Mouse (Mus musculus): ENCODE results near the gene Tec. TPM values are rescaled to one million over a fixed set of nuclear protein-coding genes. Genes with fewer than 3 reads are reported as not detected.

The Tec gene
- total RNA-seq, 2 experiments from 2014 or later, result 2.0 to 2.7 TPM

DNA sequence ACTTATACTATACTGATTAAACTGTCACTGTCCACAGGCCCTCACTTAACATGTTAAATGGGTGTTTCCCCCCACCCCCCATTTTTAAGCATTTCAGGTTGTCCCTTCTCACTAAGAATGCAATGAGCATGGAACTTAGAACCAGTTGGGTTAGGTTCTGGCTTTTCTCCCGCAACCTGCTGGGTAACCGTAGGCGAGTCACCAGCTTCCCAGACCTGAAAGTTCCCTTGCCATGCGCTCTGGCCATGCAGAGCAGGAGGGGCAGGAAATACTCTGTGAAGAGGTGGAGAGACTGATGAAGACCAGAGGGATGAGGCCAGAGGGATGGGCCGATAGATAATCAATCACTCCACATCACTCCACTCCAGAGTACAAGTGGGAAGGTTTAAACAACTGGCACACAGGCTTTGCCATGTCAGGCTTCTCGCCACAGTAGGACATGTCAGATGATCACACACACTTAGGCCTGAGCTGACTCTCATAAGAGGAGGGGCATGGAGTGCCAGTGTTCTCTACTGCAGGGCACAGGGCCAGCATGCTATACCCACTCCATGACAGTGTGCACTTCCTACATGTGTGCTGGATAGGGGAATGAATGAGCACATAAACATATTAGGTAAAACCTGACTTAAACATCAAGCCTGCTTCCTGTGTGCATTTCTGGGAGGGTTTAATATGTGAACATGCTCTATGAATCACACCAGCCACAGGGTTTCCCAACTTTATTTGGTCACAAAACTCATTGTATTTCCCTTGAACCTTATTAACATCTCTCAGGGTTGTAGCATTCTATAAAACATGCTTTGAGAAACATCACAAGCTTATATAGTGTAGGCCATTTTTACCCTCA lies 13.9 kb downstream of the Tec start:
- DNase-seq (ENCODE audit: low spot score), result no peak

DNA sequence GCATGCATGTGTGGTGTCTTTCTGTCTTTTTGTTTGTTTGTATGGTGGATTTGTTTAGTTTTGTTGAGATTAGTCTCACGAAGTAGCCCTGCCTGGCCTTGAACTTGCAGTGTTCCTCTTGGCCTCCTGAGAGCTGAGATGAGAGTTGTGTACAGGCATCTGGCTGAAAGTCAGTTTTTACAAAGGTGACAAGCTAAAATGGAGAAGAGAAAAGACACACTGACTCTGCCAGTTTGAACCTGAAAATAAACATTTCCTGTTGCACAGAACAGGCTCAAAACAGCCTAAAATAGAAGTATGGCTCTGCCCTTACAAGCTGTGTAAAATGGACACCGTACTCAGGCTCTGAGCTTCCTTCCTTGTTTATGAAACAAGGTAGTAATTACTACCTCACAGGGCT lies 14.9 kb downstream of the Tec start:
- DNase-seq (ENCODE audit: low spot score), result no peak

DNA sequence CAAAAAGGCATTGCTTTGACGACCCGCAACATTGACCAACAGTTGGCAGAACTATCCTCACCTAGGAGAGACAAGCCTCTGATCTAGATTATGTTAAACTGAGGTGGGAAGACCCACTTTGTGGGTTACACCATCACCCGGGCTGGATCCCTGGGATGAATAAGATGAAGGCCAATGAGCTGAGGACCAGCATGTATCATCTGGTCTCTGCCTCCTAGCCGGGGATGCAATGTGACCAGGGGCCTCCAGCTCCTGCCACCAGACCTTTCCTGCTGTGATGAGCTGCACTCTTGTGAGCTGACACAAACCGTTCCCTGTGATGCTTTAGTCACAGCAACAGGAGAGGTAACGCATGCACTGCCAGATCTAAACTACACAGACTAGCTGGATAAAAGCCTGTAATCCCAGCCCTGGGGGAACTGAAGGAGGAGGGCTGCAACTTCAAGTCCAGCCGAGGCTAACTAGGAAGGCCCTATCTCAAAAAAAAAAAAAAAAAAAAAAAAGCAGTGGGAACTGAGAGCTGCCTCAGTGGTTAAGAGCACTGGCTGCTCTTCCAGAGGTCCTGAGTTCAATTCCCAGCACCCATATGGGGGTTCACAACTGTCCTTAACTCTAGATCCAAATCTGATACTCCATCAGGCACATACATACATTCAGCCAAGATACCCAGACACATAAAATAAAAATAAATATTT lies 15.8 kb downstream of the Tec start:
- no peak for DNase-seq (ENCODE audit: low spot score)

DNA sequence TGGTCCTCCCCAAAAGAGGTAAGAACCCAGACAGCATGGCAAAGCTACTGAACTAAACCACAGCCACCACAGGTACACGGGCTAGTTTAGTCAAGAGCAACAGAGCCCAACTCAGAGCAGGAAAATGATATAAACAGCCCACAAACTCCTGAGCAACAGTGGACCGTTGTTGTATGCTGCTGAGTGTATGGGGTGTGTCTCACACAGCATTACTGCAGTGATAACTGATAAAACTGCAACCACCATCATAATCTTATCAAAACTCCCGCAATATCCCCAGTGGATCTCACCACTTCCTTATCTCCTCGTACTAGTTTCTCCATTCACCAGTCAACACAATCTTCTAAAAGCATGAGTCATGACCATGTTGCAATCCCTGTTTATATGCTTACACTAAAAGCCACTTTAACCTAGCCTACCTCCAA lies 16.6 kb downstream of the Tec start:
- no peak for DNase-seq (ENCODE audit: low spot score)

DNA sequence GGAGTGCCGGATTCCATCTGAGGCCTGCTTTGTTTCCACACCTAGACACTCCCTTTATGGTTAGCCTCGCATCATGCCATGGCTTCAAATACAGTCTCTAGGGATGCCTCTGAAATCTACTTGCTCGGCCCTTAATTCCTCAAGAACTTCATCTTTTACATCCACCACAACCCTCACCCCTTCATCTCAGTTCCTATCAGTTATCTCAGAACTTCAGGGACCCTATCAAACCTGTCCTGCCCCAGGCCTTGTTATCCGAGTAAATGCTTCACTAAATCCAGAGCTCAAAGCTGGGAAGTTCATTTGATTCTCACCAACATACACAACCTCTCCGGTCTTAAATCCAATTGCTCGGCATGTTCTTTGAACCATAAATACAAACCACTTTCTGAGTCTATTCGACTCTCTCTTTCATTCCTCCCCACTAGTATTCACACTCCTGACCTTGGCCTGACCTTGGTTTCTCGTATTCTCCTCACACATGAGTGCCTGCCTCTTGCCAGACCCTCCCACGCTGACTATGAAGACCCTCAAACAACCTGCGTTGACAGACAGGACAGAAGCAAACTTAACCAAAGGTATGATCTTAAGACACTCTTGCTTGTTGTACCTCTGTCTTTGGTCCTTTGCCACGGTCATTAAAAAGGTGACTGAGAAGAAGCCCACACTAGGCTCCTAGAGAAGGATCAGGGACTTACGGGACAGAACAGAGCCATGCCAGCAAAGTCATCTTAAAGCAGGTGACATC lies 17.2 kb downstream of the Tec start:
- DNase-seq (ENCODE audit: low spot score), result no peak

DNA sequence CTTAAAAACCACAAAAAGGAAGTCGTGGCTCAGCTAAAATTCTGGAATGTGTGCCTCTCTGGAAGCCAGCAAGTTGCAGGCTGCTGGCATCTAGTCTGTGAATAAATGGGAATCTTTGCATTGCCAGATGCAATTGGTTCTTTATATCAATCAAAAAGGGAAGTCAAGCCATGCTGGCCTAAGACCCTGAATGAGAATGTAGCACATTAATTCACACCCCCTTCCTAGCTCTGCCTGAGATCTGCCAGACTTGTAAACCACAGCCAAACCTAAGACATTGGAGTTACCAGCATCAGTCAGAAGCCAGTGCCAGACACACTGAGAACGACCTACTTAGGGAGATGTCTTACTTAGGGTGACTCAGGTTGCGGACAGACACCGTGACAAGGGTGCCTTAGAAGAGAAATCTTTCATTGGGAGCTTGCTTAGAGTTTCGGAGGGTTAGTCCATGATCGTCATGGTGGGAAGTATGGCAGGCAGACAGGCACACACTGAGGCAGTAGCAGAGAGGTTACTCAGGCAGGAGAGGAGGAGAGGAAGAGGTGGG lies 19.3 kb downstream of the Tec start:
- DNase-seq (ENCODE audit: low spot score), result no peak

DNA sequence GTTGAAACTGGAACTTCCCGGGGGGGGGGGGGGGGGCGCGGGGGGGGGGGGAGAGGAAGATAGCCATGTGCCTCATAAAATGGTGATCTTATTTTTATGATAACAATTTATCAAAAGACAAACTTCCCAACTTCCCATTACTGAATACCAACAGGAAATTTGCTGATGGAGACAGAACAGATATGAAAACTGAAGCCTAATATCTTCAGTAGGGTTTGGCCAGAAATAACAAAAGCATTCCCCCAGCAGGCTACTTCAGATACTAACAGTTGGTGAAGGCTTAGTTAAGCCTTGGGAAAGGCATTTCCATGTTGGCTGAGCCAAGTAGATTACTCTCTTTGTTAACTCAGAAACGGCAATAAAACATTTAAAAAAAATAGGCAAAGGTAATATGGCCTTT lies 21.6 kb downstream of the Tec start:
- no peak for DNase-seq (ENCODE audit: low spot score)

DNA sequence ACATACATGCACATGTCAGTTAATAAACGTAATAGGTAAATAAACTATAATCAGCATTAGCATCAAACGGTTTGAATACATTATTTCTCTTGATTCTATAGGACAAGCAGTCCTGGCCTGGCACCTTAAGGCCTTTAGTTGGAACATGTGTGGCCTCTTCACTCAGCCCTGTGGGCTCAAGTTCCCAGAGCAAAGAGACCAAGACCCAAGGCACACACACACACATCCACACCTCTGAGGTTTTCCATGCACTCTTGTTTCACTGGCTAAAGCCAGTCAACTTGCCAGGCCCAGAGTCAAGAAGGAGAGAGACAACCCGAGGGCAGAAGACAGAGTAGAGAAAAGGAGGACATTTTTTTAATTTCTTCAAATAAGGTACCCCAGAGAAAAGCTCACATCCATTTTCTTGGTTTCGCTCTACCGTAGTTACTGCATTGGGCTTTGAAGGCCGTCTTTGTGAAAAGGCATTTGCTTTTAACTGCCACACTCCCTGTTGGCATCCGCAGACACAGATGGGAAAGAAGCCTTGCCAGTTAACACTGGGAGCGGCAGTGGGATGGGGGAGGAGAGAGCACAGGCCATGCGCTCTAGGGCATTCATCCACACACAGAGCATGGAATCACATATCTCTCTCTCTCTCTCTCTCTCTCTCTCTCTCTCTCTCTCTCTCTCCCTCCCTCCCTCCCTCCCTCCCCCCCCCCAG lies 22.2 kb downstream of the Tec start:
- DNase-seq (ENCODE audit: low spot score), result no peak

DNA sequence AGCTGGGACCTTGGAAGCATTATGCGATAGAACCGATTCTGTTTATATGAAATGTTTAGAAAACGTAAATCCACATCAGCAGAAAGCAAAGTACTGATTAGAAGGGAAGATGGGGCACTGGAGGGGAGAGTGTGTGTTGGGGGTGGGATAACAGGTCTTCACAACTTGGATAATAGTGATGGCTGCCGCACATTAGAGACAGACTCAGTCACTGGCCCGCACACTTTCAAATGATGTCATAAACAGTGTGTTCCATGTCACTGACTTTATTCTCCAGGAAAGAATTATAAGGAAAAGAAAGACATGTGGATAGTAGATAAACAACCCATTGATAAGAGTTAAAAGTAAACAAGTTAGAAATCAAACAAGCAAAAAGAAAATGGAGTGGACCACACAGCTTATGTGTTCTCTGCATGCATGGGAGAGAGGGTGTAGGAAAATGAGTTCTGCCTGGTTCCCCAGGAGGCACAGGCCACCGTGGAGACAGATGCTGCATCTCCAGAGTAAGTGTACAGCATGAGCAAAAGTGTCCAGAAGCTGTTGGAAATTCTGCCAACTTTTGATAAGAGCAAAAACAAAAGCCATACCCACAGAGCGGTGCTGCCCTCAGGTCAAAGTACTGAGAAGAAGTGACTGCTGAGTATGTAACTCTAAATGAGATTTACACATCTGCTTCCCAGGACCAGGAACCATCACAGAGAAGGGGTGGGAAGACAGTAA lies 23.3 kb downstream of the Tec start:
- DNase-seq (ENCODE audit: low spot score), result no peak

DNA sequence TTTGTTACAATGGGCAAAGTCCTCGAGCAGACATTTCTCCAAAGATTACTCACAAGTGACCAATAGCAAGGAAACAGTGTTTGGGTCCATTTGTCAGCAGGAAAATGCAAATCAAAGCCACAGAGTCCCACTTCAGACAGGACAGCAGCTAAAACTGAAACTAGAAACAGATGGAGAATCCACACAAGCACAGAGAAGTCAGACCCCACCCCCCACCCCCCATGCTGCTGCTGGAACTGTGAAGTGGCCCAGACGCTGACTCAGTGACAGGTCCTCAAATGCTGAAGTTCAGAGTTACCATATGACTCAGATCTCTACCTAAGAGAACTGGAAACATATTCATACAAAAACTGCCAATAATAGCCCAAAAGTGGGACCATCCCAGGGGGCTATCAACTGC lies 24.0 kb downstream of the Tec start:
- no peak for DNase-seq (ENCODE audit: low spot score)

DNA sequence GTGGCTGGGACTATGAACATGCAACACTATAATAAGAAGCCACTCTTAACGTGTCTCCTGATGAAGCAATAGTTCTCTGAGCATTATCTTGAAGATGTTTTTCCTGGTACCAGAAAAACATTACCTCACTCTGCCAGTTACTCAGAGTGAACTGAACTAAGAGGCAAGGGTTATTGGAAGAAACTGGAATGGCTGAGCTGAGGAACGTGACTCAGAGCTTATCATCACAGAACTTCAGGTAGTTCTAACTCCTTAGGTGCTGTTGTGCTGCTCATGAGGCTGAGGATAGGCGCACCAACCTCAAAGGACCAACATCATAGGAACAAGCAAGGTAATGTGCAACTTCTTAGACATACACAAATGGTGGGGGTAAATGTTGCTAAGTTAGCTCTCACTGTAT lies 28.6 kb downstream of the Tec start:
- no peak for DNase-seq (ENCODE audit: low spot score)

DNA sequence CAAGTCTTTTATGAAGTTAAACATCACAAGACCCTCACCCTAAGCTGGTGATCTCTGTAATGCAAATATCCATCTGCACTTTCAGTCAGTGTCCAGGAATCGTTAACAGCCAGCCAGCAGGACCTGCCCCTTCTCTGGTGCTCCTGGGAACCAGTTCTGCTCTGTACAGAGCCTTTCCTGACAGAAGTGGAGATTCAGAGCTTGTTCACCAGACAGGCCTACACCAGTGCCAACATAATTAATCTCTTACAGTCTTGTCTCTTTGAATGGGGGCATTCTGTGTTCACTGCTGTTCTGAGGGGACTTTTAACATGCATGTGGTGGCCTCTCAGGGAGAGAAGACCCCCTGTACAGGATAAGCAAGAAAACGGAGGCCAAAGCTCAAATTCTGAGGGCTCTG lies 29.3 kb downstream of the Tec start:
- no peak for DNase-seq (ENCODE audit: low spot score)

DNA sequence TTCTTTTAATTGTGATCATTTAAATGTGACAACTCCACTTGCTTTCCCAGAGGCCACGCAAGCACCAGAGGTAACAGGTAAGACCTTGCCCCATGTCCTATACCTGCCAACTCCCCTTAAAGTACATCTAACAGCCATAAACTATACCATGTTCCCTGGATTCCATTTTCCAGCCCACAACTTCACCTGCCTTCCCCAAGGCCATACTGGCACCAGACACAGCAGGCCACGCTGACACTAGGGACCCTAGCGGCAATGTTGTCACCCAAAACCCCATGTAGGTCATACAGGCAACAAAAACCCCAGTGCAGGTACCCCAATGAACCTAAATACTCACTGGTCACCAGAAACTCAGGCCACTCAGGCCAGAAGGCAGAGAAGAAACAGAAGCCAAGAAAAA lies 32.6 kb downstream of the Tec start:
- DNase-seq (ENCODE audit: low spot score), result no peak

DNA sequence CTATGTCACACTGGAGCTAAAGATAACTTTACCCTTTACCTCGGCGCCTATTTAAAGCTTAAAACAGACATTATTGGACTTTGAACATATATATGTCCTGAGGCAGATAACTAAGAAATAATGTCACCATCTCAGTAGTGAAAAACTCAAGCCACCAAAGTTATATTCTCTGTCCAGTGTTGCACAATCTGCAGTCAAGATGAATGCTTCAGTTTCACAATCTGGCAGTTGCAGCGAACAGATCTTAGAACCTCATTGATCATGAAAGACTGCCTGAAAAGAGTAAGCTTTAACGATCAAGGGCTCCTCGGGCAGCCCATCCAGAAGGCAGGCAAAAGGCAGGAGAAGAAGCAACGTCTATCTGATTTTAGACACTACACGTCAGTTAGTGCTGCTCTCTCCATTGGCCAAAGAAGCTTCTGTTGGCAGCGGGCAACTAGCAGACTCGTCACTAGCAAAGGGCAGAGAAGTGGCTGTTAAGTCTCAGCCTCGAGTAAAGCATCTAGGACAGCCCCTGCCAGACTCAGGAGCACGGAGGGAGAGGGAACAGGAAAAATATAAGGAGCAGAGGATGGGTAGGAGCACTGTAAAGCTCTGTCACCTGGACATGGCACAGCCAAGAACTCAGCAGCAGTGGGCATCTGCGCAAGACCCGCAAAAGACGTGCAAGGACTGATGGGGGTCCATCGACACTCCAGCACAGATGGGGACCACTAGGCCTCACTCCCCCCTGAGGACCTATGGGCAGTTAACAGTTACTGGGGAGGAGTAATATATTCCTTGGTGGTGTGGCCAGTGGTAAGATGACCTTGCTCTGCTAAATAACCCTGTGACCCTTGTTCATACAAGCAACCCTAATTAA lies 35.1 kb downstream of the Tec start:
- DNase-seq (ENCODE audit: low spot score), result no peak

DNA sequence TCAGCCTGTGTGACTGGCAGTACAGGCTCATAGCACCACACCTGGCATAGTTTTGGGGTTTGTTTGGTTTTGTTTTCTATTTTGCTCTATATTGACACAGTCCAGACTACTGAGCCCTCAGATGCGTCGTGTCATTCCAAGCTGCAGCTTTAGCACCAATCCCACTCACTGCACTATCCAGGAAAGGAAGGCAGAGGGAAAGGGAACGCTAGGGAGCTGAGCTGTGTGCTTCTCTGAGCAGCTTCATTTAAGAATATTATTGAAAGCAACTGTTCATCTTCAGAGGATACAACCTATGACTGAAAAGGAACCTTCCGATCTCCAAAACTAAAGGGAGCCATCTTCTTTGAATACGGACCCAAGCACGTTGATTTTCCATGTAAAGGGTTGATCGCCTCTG lies 36.1 kb downstream of the Tec start:
- DNase-seq (ENCODE audit: low spot score), result no peak

DNA sequence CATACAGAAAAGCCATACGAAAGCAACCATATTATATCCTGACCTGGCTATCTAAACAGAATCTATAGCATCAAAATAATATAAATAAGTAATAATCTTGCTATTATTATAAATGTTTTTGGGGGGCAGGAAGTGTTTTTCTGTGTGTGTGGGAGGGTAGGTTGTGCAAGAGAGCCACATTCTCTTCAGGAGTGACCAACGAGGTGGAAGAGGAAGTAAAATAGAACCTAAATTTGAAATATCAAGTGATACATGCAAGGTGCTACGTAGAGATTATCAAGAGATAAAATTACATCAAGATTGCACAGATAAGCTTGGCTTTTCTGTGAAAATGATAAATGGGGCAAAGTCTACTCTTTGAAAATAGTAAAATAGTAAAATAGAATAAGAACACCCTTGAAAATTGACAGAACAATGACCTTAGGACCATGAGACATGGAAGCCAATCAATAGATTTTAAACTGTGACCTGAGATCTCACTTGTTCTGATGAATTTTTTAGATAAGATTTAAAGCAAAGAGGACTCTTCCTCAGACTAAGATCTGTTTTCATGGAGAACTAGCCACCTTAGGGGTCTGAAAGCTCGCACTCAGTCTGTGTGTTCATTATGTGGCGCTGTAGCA lies 37.2 kb downstream of the Tec start:
- DNase-seq (ENCODE audit: low spot score), result no peak

DNA sequence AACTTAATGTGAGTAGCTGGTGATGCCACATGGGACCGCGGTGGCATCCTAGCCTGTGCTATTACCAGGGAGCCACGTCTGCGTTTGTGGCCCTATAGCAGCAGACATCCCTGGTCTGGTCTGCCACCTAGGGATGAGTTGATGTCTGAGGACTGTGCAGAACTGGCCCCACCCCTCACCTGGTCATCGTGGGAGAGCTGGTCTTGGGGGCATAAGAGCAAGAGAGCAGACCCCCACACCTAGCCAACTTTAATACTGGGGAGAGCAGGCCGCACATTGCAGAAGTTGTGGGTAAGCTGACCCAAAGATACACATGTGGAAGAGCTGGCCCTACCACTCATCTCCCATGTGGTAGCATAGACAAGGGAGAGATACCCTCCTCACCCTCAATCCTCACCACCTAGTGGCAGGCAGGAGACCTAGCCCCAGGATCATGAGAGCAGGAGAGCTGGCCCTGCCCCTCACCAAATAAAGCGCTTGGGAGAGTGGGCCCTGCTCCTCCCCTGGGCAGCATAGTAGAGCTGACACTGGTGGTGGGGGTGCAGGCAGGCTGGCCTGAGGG lies 38.7 kb downstream of the Tec start:
- no peak for DNase-seq (ENCODE audit: low spot score)

DNA sequence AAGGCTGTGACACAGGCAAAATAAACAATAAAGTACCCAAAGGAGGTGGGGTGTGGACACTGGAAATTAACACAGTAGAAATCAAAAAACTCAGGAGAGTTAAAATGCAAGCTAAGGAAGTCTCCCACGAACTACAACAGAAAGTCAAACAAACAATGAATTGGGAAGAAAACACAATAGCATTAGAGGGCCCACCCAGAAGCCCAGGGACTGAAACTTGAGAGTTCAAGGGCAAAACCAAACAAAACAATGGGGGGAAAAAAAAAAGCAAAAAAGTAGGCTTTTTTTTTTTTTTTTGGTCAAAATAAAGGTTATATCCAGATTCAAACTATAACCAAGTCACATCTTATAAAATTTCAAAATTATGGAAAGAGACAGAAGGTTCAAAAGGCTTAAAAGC lies 39.9 kb downstream of the Tec start:
- DNase-seq (ENCODE audit: low spot score), result no peak

DNA sequence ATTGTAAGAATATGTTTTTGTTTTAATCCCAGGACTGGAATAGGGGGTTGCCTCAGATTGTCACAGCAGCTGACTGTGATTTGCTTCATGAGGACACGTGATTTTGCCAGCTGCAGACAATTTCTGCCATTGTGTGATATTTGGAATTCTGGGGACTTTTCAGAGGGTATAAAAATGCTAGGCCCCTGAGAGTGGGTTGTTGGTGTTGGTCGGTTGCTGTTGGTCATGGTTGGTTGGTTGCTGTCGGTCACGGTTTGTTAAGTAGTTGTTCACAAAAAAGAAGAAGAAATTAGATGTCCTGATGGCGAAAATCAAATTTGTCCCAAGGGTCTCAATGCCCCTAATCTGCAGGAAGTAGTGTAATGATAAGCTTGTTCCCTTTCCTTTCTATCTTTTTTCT lies 40.8 kb downstream of the Tec start:
- no peak for DNase-seq (ENCODE audit: low spot score)
